Mouse (Mus musculus) testis, adult 2 months (tissue): ENCODE measurements around the gene Gstp2. TPM values are rescaled to one million over a fixed set of nuclear protein-coding genes. Genes with fewer than 3 reads are reported as not detected.
A peak's percentile ranks its signal among the peaks of the same experiment; 100 is the strongest.

ENCODE experiments used
- H3K27ac ChIP-seq: fragments of 200-500 bp; 2 replicates; pipeline ENCODE4 v1.5.1; 2012; ENCODE audit warnings: low read depth, low read length; ENCODE audit not compliant: control insufficient read depth, insufficient read depth
- H3K27me3 ChIP-seq: fragments of 200-500 bp; 2 replicates; pipeline ENCODE4 v1.6.1; 2012; ENCODE audit warnings: mild to moderate bottlenecking, low read length, moderate library complexity; ENCODE audit not compliant: control insufficient read depth, insufficient read depth
- H3K36me3 ChIP-seq: fragments of 200-500 bp; 2 replicates; pipeline ENCODE4 v1.6.1; 2012; ENCODE audit warnings: mild to moderate bottlenecking, low read length; ENCODE audit not compliant: control insufficient read depth, insufficient read depth
- H3K4me1 ChIP-seq: fragments of 200-500 bp; 2 replicates; pipeline ENCODE4 v1.6.1; 2012; ENCODE audit warnings: low read length; ENCODE audit not compliant: control insufficient read depth, insufficient read depth
- H3K4me3 ChIP-seq: fragments of 200-500 bp; 2 replicates; pipeline ENCODE4 v1.5.1; 2012; ENCODE audit warnings: low read depth, mild to moderate bottlenecking, low read length, moderate library complexity, mixed read lengths; ENCODE audit not compliant: control insufficient read depth
- CTCF ChIP-seq: fragments of 200-500 bp; IDR thresholded peaks from 2 replicates; pipeline ENCODE4 v1.5.1; 2012; ENCODE audit warnings: low read depth, mild to moderate bottlenecking, inconsistent platforms, low read length, moderate library complexity; ENCODE audit not compliant: control insufficient read depth, insufficient read depth, insufficient replicate concordance
- POLR2A ChIP-seq: fragments of 200-500 bp; IDR thresholded peaks from 2 replicates; pipeline ENCODE4 v1.6.1; 2012; ENCODE audit warnings: low read depth, mild to moderate bottlenecking, inconsistent platforms, low read length, moderate library complexity; ENCODE audit not compliant: control insufficient read depth
- polyA plus RNA-seq: library from polyadenylated mRNA; depleted of rRNA; stranded (reverse); fragments of >200 nt; gene quantifications from 2 replicates; pipeline ENCODE4 v1.2.3, GENCODE M21; 2012

Gene Gstp2
- polyA plus RNA-seq, 1 experiment = 1.5 TPM

DNA sequence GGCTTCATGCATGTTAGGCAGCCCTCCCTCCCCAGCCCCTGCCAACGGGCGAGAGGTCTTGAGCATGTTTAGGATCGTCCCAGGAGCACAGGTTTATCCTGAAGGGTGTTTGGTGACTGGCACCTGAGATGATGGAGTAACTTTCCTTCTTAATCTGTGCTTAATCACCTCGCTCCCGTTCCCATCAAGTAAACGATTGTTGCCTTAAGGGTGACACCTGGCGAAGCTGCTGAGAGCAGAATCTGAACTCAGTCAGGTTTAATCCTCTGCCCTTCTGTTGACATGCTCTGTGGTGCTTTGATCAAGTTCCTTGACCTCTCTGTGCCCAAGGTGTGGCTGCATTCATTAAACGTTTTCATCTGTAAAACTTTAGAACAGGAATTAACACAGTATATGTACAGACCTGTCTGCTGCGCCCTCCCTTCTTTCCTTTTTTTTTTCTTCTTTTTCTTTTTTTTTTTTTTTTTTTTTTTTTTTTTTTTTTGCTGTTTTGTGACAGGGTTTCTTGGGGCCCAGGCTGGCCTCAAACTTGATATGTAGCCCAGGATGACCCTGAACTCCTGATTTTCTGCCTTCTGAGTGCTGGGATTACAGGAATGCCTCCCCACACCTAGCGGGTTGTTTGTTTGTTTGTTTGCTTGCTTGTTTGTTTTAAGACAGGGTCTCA, 27.8 kb downstream of the Gstp2 start:
- peak overlapping the region; percentile 57 for H3K27ac ChIP-seq
- TF ChIP-seq POLR2A = no peak
- TF ChIP-seq CTCF = no peak
- H3K4me3 ChIP-seq = no peak overlapping the region
- peaks cover 1% of the 10 kb centered on the region for H3K4me1 ChIP-seq
- H3K27me3 ChIP-seq = no peaks in the 10 kb centered on the region
- H3K36me3 ChIP-seq = no peaks in the 10 kb centered on the region

DNA sequence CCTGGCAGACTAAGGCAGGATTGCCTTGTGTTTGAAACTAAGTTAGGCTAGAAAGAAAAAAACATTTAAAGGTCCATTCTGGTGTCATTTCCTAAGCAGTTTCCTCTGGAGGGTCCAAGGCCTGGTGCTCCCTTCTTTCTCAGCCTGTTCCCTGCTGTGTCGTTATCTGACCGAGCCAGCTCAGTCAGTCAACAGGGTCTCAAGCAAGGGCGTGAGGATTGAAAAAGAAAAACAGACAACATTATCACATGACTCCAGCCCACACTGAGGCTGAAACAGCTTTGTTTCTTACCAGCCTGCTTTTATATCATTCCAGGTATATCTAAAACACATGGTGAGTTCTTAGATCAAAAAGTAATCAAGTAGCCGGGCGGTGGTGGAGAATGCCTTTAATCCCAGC, 30.2 kb downstream of the Gstp2 start:
- Histone ChIP-seq H3K36me3 (no peaks in the 10 kb centered on the region), H3K4me3 (no peak overlapping the region), H3K4me1 (peaks cover 7% of the 10 kb centered on the region), H3K27me3 (no peaks in the 10 kb centered on the region), H3K27ac (no peak overlapping the region)
- TF ChIP-seq CTCF (no peak), POLR2A (no peak)

DNA sequence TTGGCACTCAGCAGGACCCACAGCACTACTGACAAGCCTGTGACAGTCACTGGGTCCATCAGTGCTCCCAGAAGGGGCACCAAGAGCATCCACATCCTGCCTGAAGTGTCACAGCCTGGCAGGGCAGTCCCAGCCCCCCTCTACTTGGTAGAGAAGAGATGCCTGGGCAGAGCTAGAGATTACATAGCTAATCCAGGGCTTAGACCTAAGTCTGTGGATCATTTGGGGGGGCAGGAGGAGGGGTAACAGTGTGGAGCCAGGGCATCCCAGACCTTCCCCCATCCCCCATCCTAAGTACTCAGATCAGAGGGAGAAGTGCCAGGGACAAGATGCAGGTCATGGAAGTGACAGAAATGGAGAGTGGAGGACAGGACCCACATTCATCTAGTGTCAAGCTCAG, 31.0 kb downstream of the Gstp2 start:
- H3K4me1 ChIP-seq = peaks cover 7% of the 10 kb centered on the region
- H3K27ac ChIP-seq = no peak overlapping the region
- TF ChIP-seq POLR2A (no peak), CTCF (no peak)
- H3K36me3 ChIP-seq = no peaks in the 10 kb centered on the region
- H3K27me3 ChIP-seq = no peaks in the 10 kb centered on the region
- H3K4me3 ChIP-seq = no peak overlapping the region

DNA sequence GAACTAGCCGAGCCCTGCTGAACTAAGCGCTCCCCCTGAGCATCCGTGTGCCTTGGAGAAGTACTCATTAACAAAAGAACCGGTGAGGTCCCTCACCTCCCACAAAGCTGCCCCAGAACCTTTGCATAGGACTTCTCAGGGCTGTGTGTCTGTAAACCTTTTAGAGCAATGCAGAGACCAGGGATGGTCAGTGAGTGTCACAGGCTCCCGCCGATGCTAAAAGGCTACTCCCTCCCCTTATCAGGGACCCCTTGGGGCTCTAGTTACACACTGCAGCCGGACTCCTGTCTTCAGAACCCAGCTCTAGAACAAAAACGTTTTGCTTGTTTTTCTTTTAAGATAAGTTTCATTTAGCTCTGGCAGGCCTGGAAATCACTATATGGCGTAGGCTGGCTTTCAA, 32.8 kb downstream of the Gstp2 start:
- no peaks in the 10 kb centered on the region for H3K27me3 ChIP-seq
- peak overlapping the region; percentile 89 for H3K4me3 ChIP-seq
- H3K36me3 ChIP-seq = no peaks in the 10 kb centered on the region; the same call in 1 of the 2 replicates
- no peak for TF ChIP-seq CTCF
- TF ChIP-seq POLR2A = no peak
- H3K27ac ChIP-seq = no peak overlapping the region
- peaks cover 7% of the 10 kb centered on the region for H3K4me1 ChIP-seq

DNA sequence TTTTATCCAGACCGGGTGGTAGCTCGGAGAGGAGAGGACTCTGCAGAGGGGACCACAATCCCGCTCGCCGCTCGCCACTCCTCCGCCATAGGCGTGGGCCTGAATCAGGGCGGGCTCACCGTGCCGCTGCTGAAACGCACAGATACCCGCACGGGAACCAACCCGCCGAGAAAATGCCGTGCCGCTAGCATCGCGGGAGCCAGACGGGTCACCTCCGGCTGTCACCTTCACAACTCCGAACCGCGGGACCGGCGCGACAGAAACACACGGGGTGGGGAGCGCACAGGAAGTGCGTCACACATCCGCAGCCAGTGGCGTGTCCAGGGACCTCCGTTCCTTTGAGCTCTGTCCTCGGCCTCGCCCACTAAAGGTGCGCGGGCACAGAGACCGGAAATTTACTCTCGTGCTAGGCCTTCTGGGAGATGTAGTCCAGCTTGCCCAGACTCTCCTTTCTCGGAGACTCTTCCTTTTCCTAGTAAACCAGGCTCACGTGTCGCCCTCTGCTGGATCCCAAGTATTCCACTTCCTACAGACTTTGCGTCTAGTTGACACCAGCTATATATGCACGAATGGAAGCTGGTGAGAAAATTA, 33.3 kb downstream of the Gstp2 start, which contains the start of gene Ndufv1:
Ndufv1 (minus strand) TSS at position 375 of the 591 bp plus-strand sequence.
- H3K4me3 ChIP-seq = peak within 1 kb of the TSS; percentile 89
- peaks cover 7% of the 10 kb centered on the region for H3K4me1 ChIP-seq
- H3K27me3 ChIP-seq = no peaks in the 10 kb centered on the region
- peak within 1 kb of the TSS; percentile 25; the same call in 1 of the 2 replicates for H3K27ac ChIP-seq
- TF ChIP-seq POLR2A (peak; percentile 77), CTCF (peak; percentile 28; the same call in 1 of the 2 replicates)
- no peaks in the 10 kb centered on the region; the same call in 1 of the 2 replicates for H3K36me3 ChIP-seq

DNA sequence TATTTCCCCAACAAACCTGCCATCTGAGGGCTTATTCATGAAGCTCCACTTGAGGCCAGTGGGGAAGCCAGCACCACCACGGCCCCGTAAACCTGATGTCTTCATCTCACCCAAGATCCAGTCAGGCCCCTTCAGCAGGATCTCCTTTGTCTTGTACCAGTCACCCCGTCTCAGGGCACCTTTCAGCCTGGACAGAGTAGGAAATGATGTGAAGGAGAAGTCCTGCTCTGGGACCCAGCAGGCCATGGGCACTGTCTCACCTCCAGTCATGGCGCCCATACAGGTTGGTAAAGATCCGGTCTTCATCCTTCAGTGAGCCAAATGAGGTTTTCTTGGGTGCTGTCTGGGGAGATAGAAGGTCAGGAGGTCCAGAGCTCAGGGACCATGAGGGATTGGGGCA, 34.7 kb downstream of the Gstp2 start:
- Histone ChIP-seq H3K27me3 (no peaks in the 10 kb centered on the region), H3K4me3 (no peak overlapping the region), H3K27ac (no peak overlapping the region), H3K4me1 (peaks cover 7% of the 10 kb centered on the region), H3K36me3 (no peaks in the 10 kb centered on the region; the same call in none of the 2 replicates)
- TF ChIP-seq POLR2A = no peak
- no peak for TF ChIP-seq CTCF

- TF ChIP-seq POLR2A (no peak), CTCF (no peak)
- Histone ChIP-seq H3K36me3 (no peaks in the 10 kb centered on the region; the same call in none of the 2 replicates), H3K27ac (no peak overlapping the region)
Measured at GRCm38 (mm10) chr19:4005971-4006370, 39.9 kb downstream of the Gstp2 start.

More at GRCm38 (mm10) chr19:4005971-4006370, 39.9 kb downstream of the Gstp2 start:
- H3K27me3 ChIP-seq = no peaks in the 10 kb centered on the region
- no peak overlapping the region for H3K4me3 ChIP-seq
- peaks cover 3% of the 10 kb centered on the region for H3K4me1 ChIP-seq
